Mouse (Mus musculus) heart, postnatal 25 days (tissue): ENCODE results near the gene Sdk2. TPM values are rescaled to one million over a fixed set of nuclear protein-coding genes. Genes with fewer than 3 reads are reported as not detected.

Experiments used
- DNase-seq: peaks from one replicate; pipeline ENCODE4 v3.0.0; 2022; ENCODE audit warnings: low spot score
- intact Hi-C: fragments of 180-260 bp; cut with DNase I; formaldehyde crosslinking; loops from one replicate; pipeline ENCODE4 v1.15.1; 2025
- total RNA-seq, 2 experiments: library from RNA; stranded (reverse); gene quantifications; 2 replicates each; pipeline ENCODE4 v1.2.3; 2021

The Sdk2 gene
- total RNA-seq, 2 experiments from 2014 or later: 1.2 to 2.0 TPM

DNA sequence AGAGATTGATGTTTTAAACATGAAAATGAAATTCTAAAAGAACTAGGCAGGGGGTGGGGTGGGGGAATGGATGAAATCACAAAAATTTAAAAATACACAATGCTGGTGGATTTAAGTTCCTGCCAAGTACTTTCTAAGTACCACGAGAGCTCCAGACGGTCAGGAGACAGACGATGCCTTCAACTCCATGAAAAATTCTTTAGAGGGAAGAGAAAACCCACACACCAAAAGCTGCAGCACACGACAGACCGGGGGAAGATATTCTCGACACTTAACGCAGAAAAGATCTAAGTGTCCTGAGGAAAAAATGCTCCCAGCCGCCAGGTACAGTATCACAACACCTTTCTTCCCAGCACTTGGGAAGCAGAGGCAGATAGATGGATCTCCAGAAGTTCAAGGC lies 118.2 kb downstream of the Sdk2 start:
- no peak for DNase-seq
- intact Hi-C loops: no loop called here

DNA sequence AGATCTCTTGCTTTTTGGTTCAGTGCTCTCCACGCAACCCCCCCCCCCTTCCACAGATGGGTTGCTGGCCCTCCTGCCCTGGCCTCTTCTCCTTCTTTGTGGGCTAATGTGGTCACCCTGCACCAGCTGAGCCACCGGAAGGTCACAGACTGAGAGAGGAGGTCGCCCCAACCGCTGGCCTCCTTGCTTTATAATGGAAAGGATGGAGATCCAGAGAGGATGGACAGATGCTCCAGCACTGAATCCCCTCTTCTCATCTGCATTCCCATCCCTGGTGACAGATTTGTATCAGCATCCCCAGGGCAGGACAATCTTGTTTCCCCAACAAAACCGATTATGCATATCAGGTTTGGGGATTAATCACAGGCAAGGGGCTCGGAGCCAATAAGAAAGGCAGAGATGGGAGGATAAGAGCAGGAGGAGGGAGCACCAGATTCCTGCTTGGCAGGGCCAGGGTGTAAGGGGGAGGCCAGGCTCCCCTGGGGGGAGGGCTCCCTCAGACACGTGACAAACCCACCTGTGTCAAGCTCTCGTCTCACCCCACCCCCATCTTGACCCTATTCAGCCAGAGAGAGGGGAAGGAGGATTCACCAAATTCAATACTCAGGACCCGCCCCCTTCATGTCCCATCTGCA lies 124.6 kb downstream of the Sdk2 start:
- intact Hi-C loops: no loop called here
- DNase-seq: no peak

DNA sequence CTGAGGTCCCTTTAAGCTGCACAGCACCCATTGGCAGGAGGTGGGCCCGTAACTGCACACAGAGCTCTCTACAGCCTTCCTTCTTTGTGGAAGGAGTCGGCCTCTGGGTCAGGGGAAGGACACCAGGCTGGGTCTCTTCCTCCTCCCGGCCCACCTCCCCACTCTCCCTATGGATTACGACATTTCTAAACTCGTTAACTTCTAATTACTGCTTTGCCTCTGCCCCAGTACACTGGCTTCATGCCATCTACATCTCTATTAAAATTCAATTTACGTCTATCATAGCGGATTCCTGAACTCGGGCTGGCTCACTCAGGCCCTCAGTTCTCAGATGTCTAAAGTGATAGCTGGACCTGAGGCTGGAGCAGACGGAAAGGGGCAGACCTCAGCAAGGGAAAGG lies 133.2 kb downstream of the Sdk2 start:
- intact Hi-C loops: no loop called here

DNA sequence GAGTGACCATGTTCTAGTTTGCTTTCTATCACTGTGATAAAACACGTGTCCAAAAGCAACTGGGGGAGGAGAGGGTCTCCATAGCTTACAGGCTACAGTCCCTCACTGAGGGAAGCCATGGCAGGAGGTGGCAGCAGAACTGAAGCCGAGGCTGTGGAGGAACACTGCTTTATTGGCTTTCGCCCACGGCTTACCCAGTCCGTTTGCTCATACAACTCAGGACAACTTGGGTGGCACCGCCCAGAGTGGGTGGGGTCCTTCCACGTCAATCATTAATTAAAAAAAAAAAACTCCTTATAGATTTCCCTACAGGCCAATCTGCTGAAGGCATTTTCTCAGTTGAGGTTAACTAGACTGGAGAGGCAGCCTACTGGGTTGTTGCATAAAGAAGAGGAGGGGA lies 133.9 kb downstream of the Sdk2 start:
- DNase-seq: no peak
- intact Hi-C loops: no loop called here

More for the DNA sequence above, 133.2 kb downstream of the Sdk2 start:
- DNase-seq: no peak

DNA sequence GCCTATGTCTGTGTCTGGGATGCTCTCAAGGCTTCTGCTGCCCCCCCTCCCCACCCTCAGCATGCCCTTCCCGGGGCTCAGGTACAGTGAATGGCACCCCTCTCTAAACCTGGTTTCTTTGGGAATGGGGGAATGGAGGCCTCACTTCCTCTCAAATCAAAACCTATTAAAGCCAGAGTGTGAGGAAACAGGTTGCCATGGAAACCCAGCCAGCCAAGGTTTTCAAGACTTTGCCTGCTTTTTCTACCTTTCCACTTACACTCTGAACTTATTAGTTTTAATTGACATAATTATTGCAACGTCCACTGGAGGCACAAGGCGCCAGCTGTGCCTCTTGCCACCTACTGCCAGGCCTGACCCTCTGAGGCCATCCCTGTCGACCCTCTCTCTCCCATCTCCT lies 135.1 kb downstream of the Sdk2 start:
- intact Hi-C loops: no loop called here
- DNase-seq: no peak

DNA sequence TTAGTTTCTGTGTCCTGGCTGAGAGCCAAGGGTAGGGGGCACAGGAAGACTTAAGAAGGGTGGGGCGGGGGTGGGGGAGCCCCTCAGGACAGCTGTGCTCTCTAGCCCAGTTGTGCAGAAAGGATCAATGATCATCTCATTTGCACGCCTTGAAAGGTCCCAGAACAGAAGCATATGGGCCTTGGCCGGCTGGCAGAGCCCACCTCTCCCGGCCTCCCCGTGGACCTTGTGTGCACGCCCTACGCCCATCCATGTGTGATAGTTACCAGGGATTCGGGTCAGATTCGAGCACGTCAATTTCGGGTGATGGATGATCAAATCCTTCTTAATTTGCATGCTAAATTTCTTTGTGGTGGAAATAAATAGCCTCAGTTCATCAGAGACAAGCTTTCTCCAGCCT lies 136.7 kb downstream of the Sdk2 start:
- no peak for DNase-seq
- intact Hi-C loops: no loop called here

DNA sequence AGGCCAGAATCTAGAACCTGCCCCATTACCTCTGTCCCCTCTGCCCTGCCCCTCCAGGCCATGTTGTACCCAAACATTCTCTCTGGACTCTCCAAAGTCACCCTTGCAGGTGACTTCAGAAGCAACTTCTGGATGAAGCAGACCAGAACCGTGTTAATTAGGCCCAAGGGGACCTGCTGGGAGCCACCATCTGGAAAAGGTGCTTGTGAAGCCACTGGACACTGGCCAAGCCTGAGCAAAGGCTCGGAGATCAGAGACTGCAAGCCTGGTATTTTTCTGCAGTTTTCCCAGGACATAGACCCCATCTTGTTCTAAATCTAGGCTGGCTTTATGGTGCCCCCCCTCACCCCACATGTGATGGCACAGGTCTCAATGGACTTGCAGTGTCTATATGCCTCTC lies 138.0 kb downstream of the Sdk2 start:
- DNase-seq: no peak
- intact Hi-C loops: no loop called here

DNA sequence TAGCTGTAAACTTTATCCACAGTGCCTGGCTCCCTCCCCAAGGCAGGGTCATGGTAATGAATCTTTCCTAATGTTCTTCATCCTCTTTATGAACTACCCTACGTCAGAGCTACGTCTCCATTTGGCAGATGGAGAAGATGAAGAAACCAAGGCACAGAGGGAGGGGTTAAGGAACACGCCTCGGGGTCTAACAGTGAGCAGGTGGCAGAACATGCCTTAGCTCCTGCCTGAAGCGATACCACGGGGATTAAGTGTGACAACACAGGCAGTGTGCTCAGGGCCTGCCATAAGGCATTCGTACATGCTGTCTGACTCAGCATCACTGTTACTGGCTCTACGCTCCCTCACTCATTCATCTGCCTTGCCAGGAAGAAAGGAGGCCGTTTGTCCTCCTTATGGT lies 138.6 kb downstream of the Sdk2 start:
- intact Hi-C loops: no loop called here

DNA sequence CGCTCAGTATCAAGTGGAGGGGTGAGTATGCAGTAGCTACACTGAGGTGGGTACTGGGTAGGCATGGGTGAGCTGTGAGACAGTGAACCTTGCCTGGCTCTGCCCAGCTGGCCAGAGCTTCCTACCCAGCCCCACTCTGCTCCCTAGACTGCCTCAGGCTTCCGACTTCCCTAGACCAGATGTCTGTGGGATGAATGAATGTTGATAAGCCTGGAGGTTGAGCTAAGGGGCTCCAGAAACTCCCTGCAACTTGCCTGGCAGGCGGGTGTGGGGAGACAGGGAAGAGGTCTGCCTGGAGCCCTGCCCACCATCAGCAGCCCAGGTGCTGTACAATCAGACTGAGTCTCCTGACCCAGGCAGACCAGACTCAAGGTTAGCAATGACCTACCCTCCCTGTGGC lies 139.0 kb downstream of the Sdk2 start:
- intact Hi-C loops: no loop called here

More for the DNA sequence above, 138.6 kb downstream of the Sdk2 start:
- no peak for DNase-seq

DNA sequence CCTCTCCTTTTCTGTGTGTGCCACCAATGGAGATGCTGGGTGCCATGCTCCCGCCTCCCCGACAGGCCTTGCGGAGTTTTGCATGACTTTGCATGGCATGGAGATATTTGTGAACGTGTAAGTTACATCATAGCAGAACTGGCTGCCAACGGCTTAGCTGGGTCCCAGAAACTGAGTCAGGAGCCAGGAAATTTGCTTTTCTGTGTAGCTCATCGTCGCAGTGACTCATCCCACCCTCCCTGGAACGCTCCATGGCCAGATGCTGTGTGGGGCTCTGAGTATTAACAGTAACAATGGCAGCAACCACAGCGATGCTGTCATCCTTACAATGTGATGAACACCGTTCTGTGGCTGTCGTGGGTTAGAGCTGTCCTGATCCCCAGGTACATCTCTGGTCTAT lies 139.6 kb downstream of the Sdk2 start:
- peak; percentile 8 for DNase-seq

More for the DNA sequence above, 139.0 kb downstream of the Sdk2 start:
- no peak for DNase-seq

DNA sequence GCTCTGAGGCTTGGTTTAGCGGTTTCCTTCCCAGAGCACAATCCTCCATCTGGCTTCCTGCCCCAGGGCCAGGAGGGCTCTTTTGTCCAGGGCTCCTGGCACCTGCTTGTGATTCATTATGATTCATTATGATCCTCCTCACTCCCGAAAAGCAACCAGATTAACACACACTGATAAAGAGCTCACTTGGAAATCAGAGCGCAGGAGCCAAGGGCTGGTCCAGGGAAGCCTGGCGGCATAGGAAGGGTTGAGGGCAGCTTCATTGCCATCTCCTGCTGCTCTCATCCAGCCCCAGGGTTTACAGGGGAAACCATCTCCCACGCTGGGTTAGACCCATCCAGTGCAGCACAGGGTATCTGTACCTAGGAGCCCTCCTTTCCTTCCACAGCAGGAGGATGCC lies 143.7 kb downstream of the Sdk2 start:
- DNase-seq: no peak
- intact Hi-C loops: no loop called here

More for the DNA sequence above, 139.6 kb downstream of the Sdk2 start:
- intact Hi-C loops: no loop called here

DNA sequence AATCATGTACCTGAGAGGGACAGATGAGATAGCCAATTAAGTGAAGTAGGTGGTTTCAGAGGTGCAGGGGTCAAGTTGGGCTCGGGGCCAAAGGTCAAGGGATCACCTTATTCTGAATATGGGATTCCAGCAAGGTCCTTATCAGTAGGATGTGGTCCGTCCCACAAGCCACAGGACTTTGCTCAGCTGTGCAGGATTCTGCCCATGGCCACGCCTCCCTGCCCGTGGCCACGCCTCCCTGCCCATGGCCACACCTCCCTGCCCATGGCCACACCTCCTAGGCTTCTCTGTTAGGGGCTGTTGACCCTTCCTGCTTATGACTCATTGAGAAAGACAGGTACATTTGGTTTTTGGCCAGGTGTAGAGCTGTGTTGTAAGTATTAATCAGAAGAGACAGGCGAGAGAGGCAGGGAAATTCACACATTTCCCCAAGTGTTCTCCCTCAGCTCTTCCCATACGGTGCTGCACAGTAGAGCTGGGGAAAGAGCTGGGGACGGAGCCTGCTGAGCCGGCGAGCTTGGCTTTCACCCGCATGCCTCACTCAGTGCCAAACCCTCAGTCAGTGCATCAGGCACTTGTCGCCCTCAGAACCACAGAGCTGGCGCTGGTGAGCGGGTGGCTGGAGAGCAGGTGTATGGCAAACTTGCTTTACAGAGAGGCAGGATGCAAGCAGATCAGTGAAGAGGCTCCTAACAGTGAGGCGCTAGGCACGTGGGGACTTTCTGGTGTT lies 163.6 kb downstream of the Sdk2 start:
- intact Hi-C loops: no loop called here

DNA sequence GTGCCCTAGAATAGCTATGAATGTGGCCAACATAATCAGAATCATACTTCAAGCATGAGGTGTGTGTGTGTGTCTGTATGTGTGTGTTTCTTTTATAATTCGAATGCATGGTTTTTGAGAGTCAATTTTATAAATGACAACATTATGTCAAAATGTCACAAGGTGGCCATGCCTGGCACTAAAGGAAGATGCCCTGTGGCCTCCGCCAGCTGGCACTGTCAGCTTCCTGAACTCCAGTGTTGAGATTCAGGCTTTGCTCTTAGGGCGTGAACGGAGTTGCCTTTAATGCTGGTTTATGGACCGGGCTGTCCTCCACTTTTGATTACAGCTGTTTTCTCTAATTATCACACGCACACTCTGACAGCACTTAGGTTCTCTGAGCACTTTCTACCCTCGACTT lies 164.9 kb downstream of the Sdk2 start:
- intact Hi-C loops: no loop called here
- DNase-seq: no peak

More for the DNA sequence above, 163.6 kb downstream of the Sdk2 start:
- no peak for DNase-seq

DNA sequence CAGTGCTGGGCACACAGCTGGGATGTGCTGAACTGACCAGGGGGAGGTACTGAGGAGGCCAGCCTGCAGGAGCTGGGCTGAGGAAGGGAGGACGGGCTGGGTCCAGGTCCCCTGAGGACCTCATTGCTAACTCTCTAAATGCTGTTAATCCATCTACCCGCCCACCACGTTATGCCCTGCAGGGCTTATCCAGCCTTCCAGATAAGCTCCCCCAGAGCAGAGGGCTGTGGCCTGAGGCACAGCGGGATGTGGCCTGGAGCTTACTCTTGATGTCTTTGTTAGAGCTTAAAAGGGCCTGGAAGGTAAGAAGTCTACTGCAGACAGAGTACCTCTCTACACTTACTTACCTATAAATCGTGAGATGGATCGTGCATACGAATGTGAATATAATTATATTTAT lies 168.2 kb downstream of the Sdk2 start:
- no peak for DNase-seq
- intact Hi-C loops: no loop called here

DNA sequence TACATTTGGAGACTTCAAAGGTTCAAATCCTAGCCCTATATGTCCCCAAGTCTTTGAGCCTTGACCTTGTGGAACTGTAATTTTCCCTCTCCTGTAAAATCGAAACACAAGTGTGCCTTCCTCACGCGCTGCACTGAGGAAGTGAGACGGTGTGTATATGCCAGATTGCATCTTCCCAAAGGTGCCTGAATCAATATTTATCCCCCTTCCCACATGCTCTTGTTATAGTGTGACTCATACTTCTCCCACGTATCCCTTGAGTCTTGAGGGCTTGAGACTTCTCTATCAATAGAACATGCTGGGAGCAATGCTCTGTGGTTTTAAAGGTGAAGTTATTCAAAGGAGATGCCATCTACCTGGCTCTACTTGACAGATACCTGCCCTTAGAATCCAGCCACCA lies 170.8 kb downstream of the Sdk2 start:
- no peak for DNase-seq
- intact Hi-C loops: no loop called here

DNA sequence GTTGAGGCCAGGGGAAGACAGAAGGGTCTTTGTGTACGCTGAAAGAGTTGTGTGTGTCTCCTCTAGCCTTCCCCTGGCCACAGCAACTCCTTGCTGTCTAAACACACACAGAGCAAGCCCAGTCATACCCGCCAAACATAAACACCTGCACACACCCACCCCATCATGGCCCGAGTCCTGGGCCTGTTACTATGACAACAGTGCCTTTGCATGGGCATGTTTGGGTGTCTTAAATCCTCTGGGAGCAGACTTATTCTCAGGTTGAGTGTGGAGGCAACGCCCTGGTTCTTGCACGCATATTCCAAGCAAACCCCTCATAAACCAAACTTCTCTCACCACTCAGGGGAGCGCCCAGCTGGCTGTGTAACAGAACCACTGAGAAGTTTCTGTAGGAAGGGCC lies 173.9 kb downstream of the Sdk2 start:
- no peak for DNase-seq
- intact Hi-C loops: no loop called here

DNA sequence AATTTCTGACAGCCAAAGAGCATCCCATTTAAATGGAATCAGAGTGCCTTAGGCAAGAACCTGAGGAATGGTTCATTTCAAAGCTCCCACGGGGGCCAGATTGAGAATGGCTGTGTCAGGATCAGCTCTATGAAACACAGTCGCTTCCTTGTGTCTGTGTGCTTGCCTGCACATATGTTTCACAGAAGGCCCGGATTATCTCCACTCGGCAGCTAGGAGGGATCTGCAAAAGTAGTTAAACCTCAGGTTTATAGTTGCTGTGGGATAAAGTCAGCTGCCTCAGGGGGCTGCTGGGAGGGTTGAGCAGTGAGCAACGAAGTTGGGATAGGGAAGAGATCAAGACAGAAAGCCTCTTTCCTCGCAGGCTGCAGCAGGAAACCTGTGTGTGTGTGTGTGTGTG lies 174.8 kb downstream of the Sdk2 start:
- no peak for DNase-seq
- intact Hi-C loops: no loop called here

DNA sequence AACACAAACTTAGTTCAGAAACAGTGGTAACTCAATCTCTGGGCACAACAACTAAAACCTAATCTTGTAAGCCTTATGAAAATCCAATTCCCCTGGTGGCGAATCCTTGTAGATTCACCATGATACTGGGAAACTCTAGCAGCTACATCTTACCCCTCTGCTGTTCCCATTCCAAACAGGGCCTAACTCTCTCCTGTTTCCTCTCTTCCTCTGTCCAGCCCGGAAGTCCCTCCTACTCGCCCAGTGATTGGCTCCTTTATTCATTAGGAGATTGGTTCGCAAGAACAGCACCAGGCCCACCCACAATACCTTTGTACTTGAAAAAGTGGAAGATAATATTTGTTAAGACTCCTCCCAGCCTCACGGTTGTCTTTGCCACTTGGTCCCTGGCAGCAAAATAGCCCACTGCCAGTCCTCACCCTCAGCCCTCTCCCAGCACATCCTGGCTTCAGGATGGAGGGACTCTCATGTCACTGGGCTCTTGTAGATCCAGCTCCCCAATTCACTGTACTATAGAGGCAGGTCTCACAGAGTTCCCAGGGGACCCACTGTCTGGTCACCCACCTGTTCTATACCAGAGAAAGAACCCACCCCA lies 178.6 kb downstream of the Sdk2 start:
- no peak for DNase-seq
- intact Hi-C loops: no loop called here

DNA sequence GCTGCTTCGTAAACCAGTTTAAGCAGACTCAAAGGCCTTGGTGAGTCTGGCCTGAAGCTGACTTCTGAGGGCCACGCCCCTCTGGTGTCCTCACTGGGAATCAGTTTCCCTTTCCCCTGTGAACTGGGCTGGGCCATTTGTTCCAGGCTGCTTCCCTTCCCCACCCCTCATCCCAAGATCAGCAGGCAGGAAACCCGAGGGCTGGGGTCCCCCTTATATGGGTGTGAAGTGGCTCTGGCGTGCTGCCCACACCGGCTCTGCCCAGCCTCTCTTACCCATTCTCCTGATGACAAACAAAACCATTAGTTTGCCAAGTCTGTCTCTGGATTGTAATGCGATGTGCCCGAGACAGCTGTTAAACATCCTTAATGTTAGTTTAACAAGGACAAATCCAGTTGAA lies 180.5 kb downstream of the Sdk2 start:
- no peak for DNase-seq
- intact Hi-C loops: no loop called here

DNA sequence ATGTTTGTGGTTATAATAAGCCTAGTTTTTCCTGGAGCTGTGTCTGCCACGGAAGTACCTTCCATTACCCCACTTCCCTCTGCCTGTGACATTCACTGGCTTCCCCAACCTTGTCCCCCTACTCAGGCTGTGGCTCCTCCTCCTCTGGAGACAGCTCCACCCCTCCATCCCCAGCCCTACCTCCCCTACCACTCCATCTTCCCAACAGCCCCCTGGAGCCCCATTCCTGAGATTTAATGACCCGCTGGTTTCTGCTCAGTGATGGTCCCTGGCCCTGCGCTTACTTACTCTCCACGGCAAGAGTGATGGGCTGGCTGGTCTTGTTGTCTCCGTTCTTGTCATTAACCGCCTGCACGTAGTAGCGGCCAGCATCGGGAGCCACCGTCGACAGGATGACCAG lies 181.9 kb downstream of the Sdk2 start:
- DNase-seq: no peak
- intact Hi-C loops: no loop called here

DNA sequence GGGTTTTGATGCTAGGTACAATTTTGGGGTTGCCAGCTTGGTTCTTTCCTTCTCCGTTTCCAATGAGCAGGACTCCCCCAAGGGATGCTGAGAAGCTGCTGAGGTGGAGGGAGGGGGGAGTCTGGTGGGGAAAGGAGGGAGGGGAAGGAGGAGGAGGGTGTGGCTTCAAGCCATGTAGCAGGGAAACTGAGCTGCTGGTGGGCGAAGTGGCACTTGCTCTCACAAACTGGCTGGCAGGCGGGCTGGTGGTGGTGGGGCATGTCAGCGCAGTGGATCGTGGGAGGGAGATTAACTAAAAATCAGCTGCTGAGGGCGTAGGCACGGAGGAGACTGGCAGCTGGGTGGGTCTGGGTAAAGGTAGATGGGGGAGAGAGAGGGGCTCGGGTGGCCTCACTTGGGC lies 183.8 kb downstream of the Sdk2 start:
- no peak for DNase-seq
- intact Hi-C loops: no loop called here

DNA sequence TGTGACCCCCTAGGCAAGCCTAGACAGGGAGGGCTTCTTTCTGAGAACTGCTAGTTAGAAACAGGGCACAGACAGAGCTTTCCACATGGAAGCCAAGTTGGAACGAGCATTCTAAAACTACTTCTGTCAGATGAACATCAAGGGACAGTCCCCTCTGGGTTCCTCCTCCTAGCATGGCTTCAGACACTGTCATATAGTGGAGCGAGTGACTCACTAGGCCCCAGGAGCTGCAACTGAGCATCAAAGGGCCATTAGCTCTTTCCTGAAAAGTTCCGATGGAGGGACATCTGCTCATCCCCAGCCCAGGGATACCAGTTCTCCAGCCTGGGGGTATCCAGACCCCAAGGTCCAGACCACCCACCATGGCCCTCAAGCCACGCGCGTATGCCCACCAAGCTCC lies 185.0 kb downstream of the Sdk2 start:
- DNase-seq: no peak
- intact Hi-C loops: no loop called here
